Mouse (Mus musculus) right cerebral cortex, adult 2 months (tissue): ENCODE results near the gene Qk.

ENCODE experiments used
- DNase-seq, 2 experiments: peaks; one replicate each; pipeline ENCODE4 v3.0.0; 2021 to 2022; ENCODE audit warnings: low spot score in 2 of 2

Gene Qk

GRCm38 (mm10) chr17:10327584-10328210 lies 8.0 kb upstream of the Qk start:
- no peak for DNase-seq

GRCm38 (mm10) chr17:10326596-10327045 lies 7.0 kb upstream of the Qk start:
- no peak for DNase-seq

- no peak for DNase-seq
Measured at GRCm38 (mm10) chr17:10325921-10326320, 6.3 kb upstream of the Qk start.

DNA sequence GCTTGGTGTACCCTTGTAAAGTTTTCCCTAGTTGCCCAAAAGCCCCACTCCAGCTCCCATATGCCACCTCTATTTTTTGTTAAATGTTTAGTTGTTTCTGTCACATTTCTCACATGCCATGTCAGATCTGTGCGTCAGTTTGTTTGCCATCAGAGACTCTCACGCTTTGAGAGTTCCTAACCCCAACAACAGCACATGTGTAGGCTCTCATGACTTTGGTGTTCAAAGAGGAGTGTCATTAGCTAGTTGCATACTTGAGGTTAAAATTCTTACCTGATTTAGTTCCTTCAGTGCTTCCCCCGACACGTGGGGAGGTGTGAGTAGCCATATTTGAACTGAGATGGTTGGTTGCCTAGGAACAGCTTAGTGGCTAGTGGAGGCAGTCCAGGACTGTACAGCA lies 2.1 kb upstream of the Qk start:
- DNase-seq = no peak

DNA sequence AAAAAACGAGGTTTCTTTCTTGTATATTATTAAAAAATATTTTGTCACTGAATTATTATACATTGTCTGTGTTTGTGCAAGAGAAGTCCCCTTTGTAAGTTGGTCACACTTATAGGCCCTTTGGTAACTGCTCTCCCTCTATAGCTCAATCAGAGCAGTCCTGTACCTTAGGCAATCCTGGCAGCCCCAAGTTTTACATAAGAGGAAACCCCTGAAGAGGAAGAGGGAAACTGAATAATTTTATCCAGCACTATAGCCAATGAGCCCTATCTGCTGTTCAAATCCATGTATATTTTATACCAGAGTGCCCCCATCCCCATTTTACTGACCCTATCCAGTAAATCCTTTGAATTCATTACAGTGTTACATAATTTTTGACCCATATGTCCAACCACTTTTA lies 1.4 kb upstream of the Qk start:
- DNase-seq = no peak

GRCm38 (mm10) chr17:10320456-10320790 lies 769 bp upstream of the Qk start:
- no peak for DNase-seq

DNA sequence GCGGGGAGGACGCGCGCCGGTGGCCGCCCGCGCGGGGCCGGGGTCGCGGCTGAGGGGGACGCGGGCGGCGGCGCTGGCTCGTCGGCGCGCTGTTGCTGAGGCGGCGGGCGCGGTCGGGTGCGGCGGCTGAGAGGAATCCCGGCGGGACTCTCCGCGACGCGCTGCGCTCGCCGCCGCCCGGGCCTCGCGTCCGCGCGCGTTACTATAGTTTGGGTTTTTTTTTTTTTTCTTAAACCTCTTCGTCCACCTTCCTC lies 296 bp downstream of the Qk start:
- no peak for DNase-seq

- DNase-seq = peak; percentile 64 to 69
Measured at GRCm38 (mm10) chr17:10318561-10319430, 858 bp downstream of the Qk start.

- peak in 1 of 2 experiments; percentile 46 for DNase-seq
Measured at GRCm38 (mm10) chr17:10317981-10318551, 1.6 kb downstream of the Qk start.

- DNase-seq = peak in 1 of 2 experiments; percentile 70
Measured at GRCm38 (mm10) chr17:10317186-10317585, 2.5 kb downstream of the Qk start.

DNA sequence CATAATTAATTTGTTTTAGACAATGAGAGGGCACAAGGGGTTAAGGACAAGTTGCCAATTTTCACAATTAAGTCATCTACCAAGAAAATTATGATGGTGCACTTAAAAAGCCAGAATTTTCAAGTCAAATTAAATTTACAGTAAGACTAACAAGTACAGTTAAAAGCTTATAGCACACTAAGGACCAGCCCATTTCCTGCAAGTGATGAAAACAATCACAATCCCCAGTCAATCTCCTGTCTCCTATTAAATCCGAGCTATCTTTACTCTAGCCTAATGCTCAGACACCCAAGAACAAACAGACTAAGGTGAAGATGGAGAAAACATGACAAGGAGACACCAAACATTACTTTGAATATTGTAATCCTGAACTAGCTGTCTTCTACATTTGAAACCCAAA lies 3.2 kb downstream of the Qk start:
- no peak for DNase-seq

GRCm38 (mm10) chr17:10310046-10310445 lies 9.6 kb downstream of the Qk start:
- DNase-seq = no peak

GRCm38 (mm10) chr17:10309135-10309623 lies 10.5 kb downstream of the Qk start:
- no peak for DNase-seq

- DNase-seq = no peak
Measured at GRCm38 (mm10) chr17:10306424-10306823, 13.2 kb downstream of the Qk start.

GRCm38 (mm10) chr17:10304001-10304400 lies 15.7 kb downstream of the Qk start:
- no peak for DNase-seq

- no peak for DNase-seq
Measured at GRCm38 (mm10) chr17:10300968-10301795, 18.5 kb downstream of the Qk start.

DNA sequence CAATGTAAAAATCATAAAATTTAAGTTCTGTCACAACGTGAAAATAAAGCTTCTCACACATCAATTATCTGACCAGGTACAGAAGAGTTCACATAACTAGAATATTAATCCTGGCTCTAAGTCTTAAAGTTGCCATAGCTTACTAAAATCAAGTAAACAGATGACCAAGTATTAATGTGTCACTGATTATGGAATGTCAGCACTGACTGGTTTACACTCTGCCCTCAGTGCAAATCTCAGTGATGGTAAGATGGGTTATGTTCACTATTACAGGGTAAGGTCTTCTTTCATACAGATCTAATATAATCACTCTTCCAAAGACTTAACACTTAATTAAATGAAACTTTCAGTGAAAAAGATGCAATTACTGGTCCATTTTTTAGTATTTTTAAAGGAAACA lies 20.3 kb downstream of the Qk start:
- DNase-seq = no peak

GRCm38 (mm10) chr17:10292520-10292919 lies 27.1 kb downstream of the Qk start:
- DNase-seq = no peak

DNA sequence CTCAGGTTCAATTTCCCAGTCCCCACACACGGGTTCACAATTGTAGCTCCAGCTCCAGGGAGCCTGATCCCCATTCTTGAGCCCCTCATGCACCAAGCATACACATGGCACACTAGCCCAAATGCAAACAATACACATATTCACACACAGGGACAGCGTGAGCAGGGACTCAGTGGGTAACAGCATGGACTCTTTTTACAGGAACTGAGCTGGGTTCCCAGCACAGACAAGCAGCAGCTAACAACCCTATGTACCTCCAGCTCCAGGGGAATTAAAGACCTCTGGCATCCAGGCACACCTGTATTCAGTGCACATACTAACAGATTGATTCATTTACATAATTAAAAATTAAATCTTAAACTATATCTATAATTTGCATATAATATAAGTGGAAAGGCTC lies 34.9 kb downstream of the Qk start:
- no peak for DNase-seq

DNA sequence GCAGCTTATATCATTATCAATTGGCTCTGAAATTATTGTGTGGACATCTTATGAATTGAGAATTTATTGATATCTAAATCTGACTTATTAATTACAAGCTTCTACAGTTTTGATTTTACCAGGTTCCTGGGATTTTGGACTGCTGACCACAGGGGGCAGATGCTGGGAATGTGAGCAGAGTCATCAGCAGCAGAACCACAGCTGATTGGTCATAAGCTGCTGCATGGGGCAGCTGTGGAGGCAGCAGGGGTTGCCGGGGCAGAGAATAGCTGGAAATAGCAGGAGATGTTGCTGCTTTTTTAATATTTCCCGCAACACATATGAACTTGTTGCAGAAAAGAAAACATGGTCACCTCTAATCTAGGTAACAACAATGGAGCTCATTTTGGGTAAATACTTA lies 40.1 kb downstream of the Qk start:
- DNase-seq = no peak

DNA sequence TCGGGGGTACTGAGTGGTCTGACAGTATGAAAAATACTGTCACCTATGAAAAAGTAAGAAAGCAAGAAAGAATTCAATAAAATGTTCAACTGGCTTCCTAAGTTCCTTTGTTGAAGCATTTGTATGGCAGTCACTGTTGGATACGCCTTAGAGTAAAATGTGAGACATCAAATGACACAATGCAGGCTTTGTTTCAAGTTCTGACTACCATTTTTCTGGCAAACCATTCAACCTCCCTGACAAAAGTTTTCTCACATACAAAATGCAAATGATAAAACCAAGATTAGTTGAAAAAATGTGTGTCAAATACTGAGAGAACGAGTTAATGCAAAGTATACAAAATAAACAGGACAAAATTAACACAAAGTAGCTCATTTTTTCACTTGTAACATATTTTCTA lies 50.1 kb downstream of the Qk start:
- DNase-seq = no peak

DNA sequence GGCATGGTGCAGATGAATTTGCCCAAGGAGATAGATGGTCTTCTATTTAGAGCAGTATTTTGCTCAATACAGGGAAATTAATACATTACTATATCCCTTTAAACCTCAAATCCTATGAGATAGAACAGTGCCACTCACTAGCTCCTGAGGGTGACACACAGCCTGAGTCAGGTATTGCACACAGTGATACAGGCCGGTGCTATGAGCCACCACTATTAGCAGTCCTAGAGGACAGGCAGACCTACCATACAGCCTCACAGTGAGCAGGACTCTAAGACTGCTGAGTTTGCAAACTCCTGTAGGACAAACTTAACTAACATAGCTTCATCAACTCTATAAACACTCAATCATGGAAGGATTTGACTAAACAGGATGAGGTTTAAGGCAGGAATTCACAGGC lies 51.2 kb downstream of the Qk start:
- DNase-seq = no peak
